Mouse (Mus musculus) forebrain, embryonic 10.5 days (tissue): ENCODE measurements at regions not wholly inside any gene's neighbourhood (a gene's known extent, or its start where the extent isn't known, plus 50 kb on each side); places are given as distances from the start of the nearest gene placed in this dataset.
"Not testable (repeated sequence)": the region's sequence is repeated elsewhere in the genome, so short reads cannot be mapped to it uniquely, and the experiment has no call there.

Source experiments
- DNase-seq: peaks from one replicate; pipeline ENCODE4 v3.0.0-alpha.2; 2017; ENCODE audit warnings: low spot score; ENCODE audit errors: extremely low spot score
- H3K27ac ChIP-seq: fragments of 300-500 bp; sonication (generic); 2 replicates; pipeline ENCODE4 v1.5.1; 2016; ENCODE audit warnings: mild to moderate bottlenecking
- H3K27me3 ChIP-seq: fragments of 300-500 bp; sonication (generic); 2 replicates; pipeline ENCODE4 v1.6.1; 2016; ENCODE audit warnings: mild to moderate bottlenecking; ENCODE audit not compliant: poor library complexity, severe bottlenecking
- H3K36me3 ChIP-seq: fragments of 300-500 bp; sonication (generic); replicated peaks from 2 replicates; pipeline ENCODE4 v1.6.1; 2016; ENCODE audit warnings: mild to moderate bottlenecking, moderate library complexity
- H3K4me1 ChIP-seq: fragments of 300-500 bp; sonication (generic); 2 replicates; pipeline ENCODE4 v1.6.1; 2016
- H3K4me3 ChIP-seq: fragments of 300-500 bp; sonication (generic); 2 replicates; pipeline ENCODE4 v1.5.1; 2016; ENCODE audit warnings: mild to moderate bottlenecking, moderate library complexity
- H3K9me3 ChIP-seq: fragments of 300-500 bp; sonication (generic); 2 replicates; pipeline ENCODE4 v1.6.1; 2016; ENCODE audit warnings: mild to moderate bottlenecking, moderate library complexity
- WGBS: fragments of 180-500 bp; shearing (Covaris S2); methylation state at CpG from one replicate; pipeline ENCODE4 v1.1.7; 2016; 5-methylcytosine and 5-hydroxymethylcytosine counted together

DNA sequence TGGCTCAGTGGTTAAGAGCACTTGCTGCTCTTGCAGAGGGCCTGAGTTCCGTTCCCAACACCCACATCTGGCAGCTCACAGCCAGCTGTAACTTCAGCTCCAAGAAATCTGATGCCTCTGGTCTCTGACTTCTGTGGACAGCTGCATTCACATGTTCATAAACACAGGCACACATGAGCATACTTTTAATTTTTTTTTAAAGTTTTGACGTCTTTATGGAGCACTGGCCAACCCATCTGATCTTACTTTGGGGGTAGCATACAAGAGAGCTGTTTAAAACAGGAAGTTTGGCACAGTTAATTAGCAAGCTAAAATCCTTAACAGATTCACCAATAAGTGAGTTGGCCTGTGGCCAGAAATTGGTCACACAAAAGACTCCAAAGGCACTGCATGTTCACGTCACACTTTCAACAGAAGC, 81.2 kb upstream of the Atl2 start:
- H3K27ac ChIP-seq, result no peak overlapping the region
- no peaks in the 10 kb centered on the region for H3K9me3 ChIP-seq
- WGBS, result 77% methylated on average over 3 of the region's 3 CpGs
- H3K36me3 ChIP-seq, result no peaks in the 10 kb centered on the region
- peaks cover 40% of the 10 kb centered on the region for H3K4me1 ChIP-seq
- H3K4me3 ChIP-seq, result no peak overlapping the region
- H3K27me3 ChIP-seq, result peaks cover 25% of the 10 kb centered on the region
- no peak for DNase-seq

DNA sequence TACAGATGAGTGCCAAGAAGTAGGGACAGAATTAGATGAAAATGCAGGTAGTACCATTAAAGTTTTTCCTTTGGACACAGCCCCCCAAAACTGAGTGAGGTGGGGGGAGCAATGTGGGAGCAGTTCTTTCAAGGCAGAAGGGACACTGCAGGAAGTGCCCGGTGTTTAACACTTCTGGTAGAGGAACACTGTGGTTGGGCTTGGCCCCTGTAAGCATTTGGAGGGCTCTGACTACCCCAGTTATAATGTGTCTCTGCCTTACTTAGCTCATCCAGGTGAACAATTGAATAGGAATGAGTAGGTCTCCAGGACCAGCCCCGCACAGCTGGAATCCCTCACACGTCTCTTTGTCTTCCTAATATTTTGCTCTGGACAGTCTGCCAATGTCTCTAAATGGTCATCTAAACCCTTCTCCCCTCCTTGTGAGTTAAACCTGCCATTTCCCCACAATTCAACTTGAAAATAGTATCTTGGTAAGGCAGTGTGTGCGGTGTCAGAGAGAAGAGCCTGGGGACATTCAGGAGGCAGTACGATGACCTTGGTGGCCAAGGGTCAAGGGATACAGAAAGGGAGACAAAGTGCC, 80.7 kb upstream of the Atl2 start:
- Histone ChIP-seq H3K36me3 (no peaks in the 10 kb centered on the region), H3K9me3 (no peaks in the 10 kb centered on the region), H3K4me1 (peaks cover 36% of the 10 kb centered on the region), H3K27me3 (peaks cover 30% of the 10 kb centered on the region), H3K27ac (no peak overlapping the region), H3K4me3 (peak overlapping the region; percentile 29)
- no peak for DNase-seq
- 79% methylated on average over 5 of the region's 5 CpGs for WGBS

DNA sequence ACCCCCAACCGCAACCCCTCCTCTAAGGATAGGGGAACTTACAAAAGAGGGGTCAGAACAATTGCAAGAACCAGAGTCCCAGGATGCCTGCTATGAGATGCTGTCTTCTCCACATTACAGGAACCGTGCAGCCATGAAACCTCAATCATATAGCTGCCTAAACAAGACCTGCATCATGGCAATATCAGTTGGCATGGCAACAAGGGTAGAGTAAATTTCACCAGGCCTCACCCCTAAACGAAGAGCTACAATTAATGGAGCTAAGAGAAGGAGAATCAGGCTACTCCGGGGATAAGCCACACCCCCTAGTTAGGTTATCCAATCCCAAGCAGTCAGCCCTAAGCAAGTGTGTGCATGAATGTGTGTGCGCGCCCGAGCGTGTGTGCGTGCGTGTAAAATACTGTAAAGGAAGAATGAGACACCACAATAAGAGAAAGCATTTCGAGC, 80.1 kb upstream of the Atl2 start:
- H3K4me1 ChIP-seq, result peaks cover 36% of the 10 kb centered on the region
- DNase-seq, result no peak
- H3K36me3 ChIP-seq, result no peaks in the 10 kb centered on the region
- peak overlapping the region; percentile 29 for H3K4me3 ChIP-seq
- WGBS, result 28% methylated on average over 11 of the region's 11 CpGs
- no peaks in the 10 kb centered on the region for H3K9me3 ChIP-seq
- H3K27ac ChIP-seq, result no peak overlapping the region
- peaks cover 34% of the 10 kb centered on the region for H3K27me3 ChIP-seq

DNA sequence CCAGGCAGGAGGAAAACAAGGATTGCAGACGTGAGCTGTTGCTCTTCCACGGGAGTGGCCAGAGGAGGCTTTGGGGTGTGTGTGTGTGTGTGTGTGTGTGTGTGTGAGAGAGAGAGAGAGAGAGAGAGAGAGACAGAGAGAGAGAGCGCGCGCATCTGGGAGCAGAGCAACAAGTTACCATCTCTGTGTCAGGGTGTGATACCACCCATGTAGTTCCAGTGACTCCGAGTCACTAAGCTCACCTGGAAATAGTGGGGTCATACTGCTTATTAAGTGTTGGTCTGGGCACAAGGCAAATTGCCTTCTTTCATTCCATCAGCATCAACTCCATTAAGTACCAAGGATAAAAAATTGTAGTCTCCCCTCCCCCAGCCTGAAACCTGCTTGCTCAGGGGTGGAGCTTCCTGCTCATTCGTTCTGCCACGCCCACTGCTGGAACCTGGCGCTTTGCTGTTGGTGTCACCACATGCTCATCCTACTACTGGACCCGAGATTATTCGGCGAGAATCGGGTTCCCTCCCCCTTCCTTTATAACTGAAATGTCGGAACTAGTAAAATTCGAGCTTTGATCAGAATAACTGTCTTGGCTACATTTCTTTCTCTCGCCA, 79.3 kb upstream of the Atl2 start:
- peaks cover 29% of the 10 kb centered on the region for H3K4me1 ChIP-seq
- not testable (repeated sequence) for H3K36me3 ChIP-seq, H3K27ac ChIP-seq, H3K9me3 ChIP-seq, DNase-seq
- peak overlapping the region; percentile 29 for H3K4me3 ChIP-seq
- H3K27me3 ChIP-seq, result peaks cover 42% of the 10 kb centered on the region
- 18% methylated on average over 16 of the region's 16 CpGs for WGBS

- H3K4me1 ChIP-seq, result peaks cover 38% of the 10 kb centered on the region
These were observed 75.9 kb upstream of the Atl2 start for GRCm38 (mm10) chr17:79971721-79972336.

DNA sequence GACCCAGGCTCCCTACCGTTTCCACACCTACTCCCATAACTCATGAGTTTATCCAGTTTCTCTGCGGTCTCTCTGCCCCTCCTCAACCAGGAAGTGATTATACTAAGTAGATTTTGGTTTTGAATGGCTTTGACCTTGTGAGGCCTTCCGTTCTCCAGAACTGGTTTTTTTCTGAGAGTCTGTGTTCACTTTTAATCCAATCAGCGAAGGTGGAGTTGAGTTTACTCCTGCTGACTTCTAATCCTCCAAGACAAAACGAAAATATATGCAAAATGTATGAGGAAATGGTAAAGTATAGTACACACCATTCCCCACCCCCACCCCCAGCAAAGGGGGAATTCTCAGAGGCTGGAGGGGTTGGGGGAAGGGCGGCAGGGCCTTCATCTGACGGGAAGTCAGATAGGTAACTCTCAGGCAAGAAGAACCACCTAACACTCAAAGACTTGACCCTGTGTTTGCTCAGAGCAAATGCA, 73.6 kb upstream of the Atl2 start:
- Histone ChIP-seq H3K4me3 (no peak overlapping the region), H3K4me1 (peaks cover 15% of the 10 kb centered on the region), H3K27ac (no peak overlapping the region), H3K27me3 (peaks cover 48% of the 10 kb centered on the region), H3K36me3 (no peaks in the 10 kb centered on the region), H3K9me3 (no peaks in the 10 kb centered on the region)
- no peak for DNase-seq
- WGBS, result 35% methylated on average over 7 of the region's 7 CpGs

More at GRCm38 (mm10) chr17:79971721-79972336, 75.9 kb upstream of the Atl2 start:
- H3K9me3 ChIP-seq, result no peaks in the 10 kb centered on the region
- no peak overlapping the region for H3K27ac ChIP-seq
- H3K27me3 ChIP-seq, result peaks cover 63% of the 10 kb centered on the region
- DNase-seq, result no peak
- H3K36me3 ChIP-seq, result no peaks in the 10 kb centered on the region
- no peak overlapping the region for H3K4me3 ChIP-seq
- 81% methylated on average over 8 of the region's 8 CpGs for WGBS

DNA sequence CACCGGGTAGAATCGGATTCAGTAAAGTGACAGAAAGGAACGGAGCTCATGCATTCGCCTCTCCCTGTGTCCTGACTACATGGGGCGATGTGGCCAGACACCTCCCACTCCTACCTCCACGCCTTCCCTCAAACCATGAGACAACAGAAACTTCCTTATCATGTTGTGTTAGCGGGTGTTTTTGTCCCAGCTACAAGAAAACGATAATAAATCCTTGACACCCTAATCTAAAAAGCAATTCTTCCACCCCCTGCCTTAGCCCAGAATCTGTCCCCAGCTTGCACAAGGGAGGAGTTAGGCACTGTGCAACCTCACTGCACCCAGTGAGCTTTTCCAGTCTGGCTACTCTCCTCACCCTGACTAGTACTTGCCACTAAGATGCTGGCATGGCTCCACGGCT, 72.9 kb upstream of the Atl2 start:
- Histone ChIP-seq H3K4me3 (no peak overlapping the region), H3K4me1 (peaks cover 13% of the 10 kb centered on the region), H3K36me3 (no peaks in the 10 kb centered on the region), H3K27me3 (peaks cover 46% of the 10 kb centered on the region), H3K27ac (no peak overlapping the region), H3K9me3 (no peaks in the 10 kb centered on the region)
- no peak for DNase-seq
- 80% methylated on average over 9 of the region's 9 CpGs for WGBS

DNA sequence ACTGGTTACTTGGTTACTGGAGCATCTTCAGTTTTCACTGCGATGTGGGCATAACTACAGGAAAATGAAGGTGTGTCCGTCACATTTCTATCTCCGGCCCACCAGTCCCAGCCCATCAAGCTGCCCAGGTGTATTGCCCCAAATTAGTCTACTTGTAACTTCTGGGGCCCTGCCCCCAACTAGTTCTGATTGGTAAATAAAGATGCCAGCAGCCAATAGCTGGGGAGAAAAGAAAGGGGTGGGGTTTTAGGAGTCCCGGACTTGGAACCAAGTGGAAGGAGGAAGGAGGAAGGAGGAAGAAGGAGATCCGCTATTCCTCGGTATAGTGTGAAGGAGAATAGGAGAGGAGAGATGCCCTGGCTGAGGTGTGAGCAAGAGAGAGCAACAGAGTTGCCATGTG, 71.1 kb upstream of the Atl2 start:
- Histone ChIP-seq H3K4me3 (no peak overlapping the region), H3K4me1 (peaks cover 15% of the 10 kb centered on the region), H3K36me3 (no peaks in the 10 kb centered on the region), H3K27ac (no peak overlapping the region), H3K27me3 (peaks cover 44% of the 10 kb centered on the region), H3K9me3 (no peaks in the 10 kb centered on the region)
- 38% methylated on average over 6 of the region's 6 CpGs for WGBS
- no peak for DNase-seq

DNA sequence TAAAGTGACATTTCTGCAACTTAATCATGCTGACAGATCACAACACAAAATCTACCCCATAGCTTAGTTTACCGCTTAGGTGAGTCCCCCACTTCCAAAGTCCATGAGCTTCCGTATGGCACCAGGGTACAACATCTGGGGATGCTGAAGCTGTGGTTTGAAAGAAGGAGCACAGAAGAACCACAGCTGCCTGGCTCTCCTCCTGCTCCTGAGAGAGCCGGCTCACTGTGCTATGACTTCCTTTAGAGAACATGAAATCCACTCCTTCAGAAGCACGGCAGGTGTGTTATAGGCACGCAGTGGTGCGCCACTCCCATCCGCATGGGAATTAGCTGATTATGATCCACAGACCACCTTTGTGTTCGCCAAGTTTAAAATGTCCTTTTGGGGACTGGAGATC, 69.7 kb upstream of the Atl2 start:
- DNase-seq, result no peak
- Histone ChIP-seq H3K9me3 (no peaks in the 10 kb centered on the region), H3K27me3 (peaks cover 32% of the 10 kb centered on the region), H3K4me3 (no peak overlapping the region), H3K36me3 (no peaks in the 10 kb centered on the region), H3K27ac (no peak overlapping the region), H3K4me1 (peaks cover 20% of the 10 kb centered on the region)
- 89% methylated on average over 8 of the region's 8 CpGs for WGBS

DNA sequence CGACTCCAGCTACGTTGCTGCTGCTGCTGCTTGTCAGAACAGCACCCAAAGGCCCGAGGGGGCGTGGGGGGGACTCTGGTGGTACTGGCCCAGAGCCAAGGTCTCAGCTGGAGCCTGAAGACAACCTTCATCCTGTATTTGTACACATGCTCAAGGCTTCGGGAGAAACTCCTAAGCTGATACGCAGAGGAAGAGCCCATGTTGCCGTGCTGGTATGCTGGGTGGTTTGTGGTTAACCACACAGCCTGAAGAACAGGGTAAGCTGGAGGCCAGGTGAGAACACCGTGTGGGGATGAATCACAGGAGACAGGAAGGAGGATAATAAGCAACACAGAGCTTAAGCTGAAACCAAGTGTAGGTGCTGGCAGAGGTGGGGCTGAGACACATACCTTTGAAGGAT, 68.9 kb upstream of the Atl2 start:
- Histone ChIP-seq H3K36me3 (no peaks in the 10 kb centered on the region), H3K4me3 (no peak overlapping the region), H3K4me1 (peaks cover 20% of the 10 kb centered on the region), H3K9me3 (no peaks in the 10 kb centered on the region), H3K27me3 (peaks cover 25% of the 10 kb centered on the region), H3K27ac (no peak overlapping the region)
- no peak for DNase-seq
- 88% methylated on average over 8 of the region's 8 CpGs for WGBS

- Histone ChIP-seq H3K4me1 (peaks cover 11% of the 10 kb centered on the region), H3K27me3 (peaks cover 9% of the 10 kb centered on the region), H3K36me3 (no peaks in the 10 kb centered on the region), H3K4me3 (no peak overlapping the region), H3K27ac (no peak overlapping the region), H3K9me3 (no peaks in the 10 kb centered on the region)
- WGBS, result 80% methylated on average over 2 of the region's 2 CpGs
- no peak for DNase-seq
These were observed 67.4 kb upstream of the Atl2 start for GRCm38 (mm10) chr17:79963330-79963729.

GRCm38 (mm10) chr17:79961391-79961790, 65.5 kb upstream of the Atl2 start:
- no peaks in the 10 kb centered on the region for H3K27me3 ChIP-seq
- H3K4me3 ChIP-seq, result no peak overlapping the region
- no peak for DNase-seq
- H3K4me1 ChIP-seq, result peaks cover 11% of the 10 kb centered on the region
- no peak overlapping the region for H3K27ac ChIP-seq
- no peaks in the 10 kb centered on the region for H3K9me3 ChIP-seq
- no peaks in the 10 kb centered on the region for H3K36me3 ChIP-seq
- 86% methylated on average over 9 of the region's 9 CpGs for WGBS

DNA sequence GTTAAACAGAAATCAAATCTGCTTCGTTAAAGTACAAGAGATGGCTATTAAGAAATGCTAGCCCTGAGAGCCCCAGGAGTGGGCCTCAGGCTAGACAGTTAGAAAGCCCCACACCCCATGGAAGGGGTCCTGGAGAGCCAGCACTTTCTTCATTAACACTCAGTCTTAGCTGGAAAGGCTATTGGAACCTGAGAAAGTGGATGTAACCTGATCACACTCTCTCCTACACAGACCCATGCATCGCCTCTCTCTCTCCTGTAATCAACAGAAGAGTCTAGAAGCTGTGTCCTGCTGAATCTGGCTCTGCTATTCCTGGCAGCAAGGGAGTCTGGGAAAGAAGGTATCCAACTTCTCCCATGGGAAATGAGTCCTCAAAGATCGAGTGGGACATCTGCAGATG, 64.8 kb upstream of the Atl2 start:
- Histone ChIP-seq H3K9me3 (no peaks in the 10 kb centered on the region), H3K4me3 (no peak overlapping the region), H3K27ac (no peak overlapping the region), H3K36me3 (no peaks in the 10 kb centered on the region), H3K4me1 (peaks cover 11% of the 10 kb centered on the region), H3K27me3 (no peaks in the 10 kb centered on the region)
- no peak for DNase-seq
- WGBS, result 56% methylated on average over 3 of the region's 3 CpGs
